Mouse (Mus musculus): ENCODE data around the gene Itgb2.

DNA sequence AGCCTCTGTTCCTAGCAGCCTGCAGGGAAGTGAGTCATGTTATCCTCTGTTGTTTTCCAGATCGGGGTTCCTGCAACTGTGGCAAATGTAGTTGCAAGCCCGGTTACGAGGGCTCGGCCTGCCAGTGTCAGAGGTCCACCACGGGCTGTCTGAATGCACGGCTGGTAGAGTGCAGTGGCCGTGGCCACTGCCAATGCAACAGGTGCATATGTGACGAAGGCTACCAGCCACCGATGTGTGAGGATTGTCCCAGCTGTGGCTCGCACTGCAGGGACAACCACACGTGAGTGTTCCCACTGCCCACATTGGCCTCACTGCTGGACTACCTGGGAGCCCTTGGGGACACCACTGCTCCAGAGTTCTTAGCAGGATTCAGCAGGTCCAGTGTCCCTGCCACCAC lies 30.0 kb downstream of the Itgb2 start:
- TF ChIP-seq CTCF (IDR thresholded peaks at IDR 0.05; ENCODE audit: extremely low read depth, insufficient read depth, insufficient read length, insufficient replicate concordance) (no peak), POLR2A (IDR thresholded peaks at IDR 0.05; ENCODE audit: low read depth, low read length) (no peak)

Data from spleen, adult 2 months (tissue).